Mouse (Mus musculus): ENCODE measurements at regions not wholly inside any gene's neighbourhood (a gene's known extent, or its start where the extent isn't known, plus 50 kb on each side); places are given as distances from the start of the nearest gene placed in this dataset.
"Not testable (repeated sequence)": the region's sequence is repeated elsewhere in the genome, so short reads cannot be mapped to it uniquely, and the experiment has no call there.

DNA sequence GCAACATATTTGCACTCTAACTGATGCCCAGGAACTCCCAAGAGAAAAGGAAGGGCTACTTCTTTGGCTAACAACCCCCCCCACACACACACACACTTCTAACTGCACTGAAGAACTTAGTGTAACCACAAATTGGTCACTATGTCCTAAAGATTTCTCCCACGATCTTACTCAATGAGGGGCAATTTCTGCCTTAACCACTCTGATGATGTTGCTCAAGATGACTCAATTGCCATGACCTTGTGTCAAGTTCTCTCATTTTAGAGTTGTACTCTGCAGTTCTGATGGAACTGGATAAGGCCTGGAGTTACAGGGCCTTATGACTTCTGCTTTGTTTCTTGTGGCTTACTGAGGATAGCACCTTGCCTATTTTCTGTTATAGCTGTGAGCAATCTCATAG is 81.7 kb downstream of the Sem1 start:
- no peak overlapping the region for H3K9ac ChIP-seq
- H3K4me2 ChIP-seq = no peak overlapping the region
- H3K27ac ChIP-seq = no peak overlapping the region
- ATAC-seq (replicated peaks; ENCODE audit: insufficient number of reproducible peaks, insufficient read depth, low FRiP score, low read depth) = no peak
- no peaks in the 10 kb centered on the region for H3K9me3 ChIP-seq (replicated peaks)
- H3K4me3 ChIP-seq = no peak overlapping the region
- H3K27me3 ChIP-seq = no peaks in the 10 kb centered on the region
- H3K36me3 ChIP-seq = no peaks in the 10 kb centered on the region
- H3K4me1 ChIP-seq (replicated peaks) = no peaks in the 10 kb centered on the region
- WGBS = 74% methylated on average over 1 of the region's 1 CpGs

DNA sequence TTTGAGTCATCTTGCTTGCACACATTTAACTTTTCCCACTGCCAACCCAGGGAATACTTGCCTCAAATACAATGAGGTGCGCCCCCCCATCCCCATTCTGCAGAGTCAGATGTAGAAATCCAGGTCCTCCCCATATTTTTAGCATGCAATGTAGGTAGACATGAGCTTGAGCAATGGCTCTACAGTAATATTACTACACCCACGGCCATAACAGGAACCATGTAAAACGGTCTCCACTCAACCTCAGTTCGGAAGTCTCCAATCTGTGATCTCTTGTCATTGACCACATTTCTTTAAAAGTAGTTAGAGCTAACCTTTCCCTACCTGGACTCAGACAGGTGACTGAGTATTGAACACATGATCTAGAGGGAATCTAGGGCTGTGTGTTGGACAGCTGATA is 82.1 kb downstream of the Sem1 start:
- no peak overlapping the region for H3K27ac ChIP-seq
- H3K4me3 ChIP-seq = no peak overlapping the region
- no peaks in the 10 kb centered on the region for H3K27me3 ChIP-seq
- no peak overlapping the region for H3K9ac ChIP-seq
- 88% methylated on average over 4 of the region's 4 CpGs for WGBS
- no peak overlapping the region for H3K4me2 ChIP-seq
- no peak for ATAC-seq (replicated peaks; ENCODE audit: insufficient number of reproducible peaks, insufficient read depth, low FRiP score, low read depth)
- no peaks in the 10 kb centered on the region for H3K36me3 ChIP-seq
- no peaks in the 10 kb centered on the region for H3K4me1 ChIP-seq (replicated peaks)
- H3K9me3 ChIP-seq (replicated peaks) = no peaks in the 10 kb centered on the region

DNA sequence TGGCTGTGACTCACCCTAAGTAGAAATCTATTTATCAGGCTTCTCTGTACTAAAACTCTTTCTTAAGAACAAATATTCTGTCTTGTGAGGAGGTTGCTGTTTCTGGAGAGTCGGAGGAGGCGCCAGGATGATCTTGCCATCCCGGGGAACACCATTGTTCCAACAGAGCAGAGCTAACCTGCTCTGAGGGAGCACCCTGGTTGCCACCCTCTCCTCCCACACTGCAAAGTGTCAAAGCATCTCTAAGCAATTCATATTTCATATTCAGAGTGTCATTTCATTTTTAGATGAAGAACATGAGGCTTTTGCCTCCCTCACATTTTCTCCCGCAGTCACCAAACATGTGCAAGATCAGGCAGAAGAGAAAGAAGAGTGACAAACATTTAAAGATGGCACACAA is 90.3 kb downstream of the Sem1 start:
- H3K4me2 ChIP-seq = no peak overlapping the region
- no peak overlapping the region for H3K4me3 ChIP-seq
- H3K27me3 ChIP-seq = no peaks in the 10 kb centered on the region
- no peak for ATAC-seq (replicated peaks; ENCODE audit: insufficient number of reproducible peaks, insufficient read depth, low FRiP score, low read depth)
- H3K36me3 ChIP-seq = no peaks in the 10 kb centered on the region
- no peaks in the 10 kb centered on the region for H3K4me1 ChIP-seq (replicated peaks)
- no peaks in the 10 kb centered on the region for H3K9me3 ChIP-seq (replicated peaks)
- 81% methylated on average over 4 of the region's 4 CpGs for WGBS
- H3K27ac ChIP-seq = no peak overlapping the region
- no peak overlapping the region for H3K9ac ChIP-seq

DNA sequence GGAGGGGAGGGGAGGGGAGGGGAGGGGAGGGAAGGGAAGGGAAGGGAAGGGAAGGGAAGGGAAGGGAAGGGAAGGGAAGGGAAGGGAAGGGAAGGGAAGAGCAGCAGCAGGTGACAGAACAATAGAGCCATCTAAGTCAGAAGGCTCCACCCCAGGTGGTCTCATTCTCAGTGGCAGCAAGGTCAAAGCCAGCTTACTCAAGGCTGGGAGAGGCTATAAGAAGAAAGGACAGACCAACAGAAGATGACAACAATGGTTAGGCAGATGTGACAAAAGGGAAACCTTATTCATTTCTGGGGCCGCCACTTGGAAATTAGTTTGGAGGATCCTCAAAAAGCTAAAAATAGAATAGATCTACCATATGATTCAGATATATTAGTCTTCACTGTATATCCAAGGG is 96.9 kb downstream of the Sem1 start:
- H3K9me3 ChIP-seq (replicated peaks); ATAC-seq (replicated peaks; ENCODE audit: insufficient number of reproducible peaks, insufficient read depth, low FRiP score, low read depth); H3K9ac ChIP-seq; H3K36me3 ChIP-seq; H3K27me3 ChIP-seq; H3K27ac ChIP-seq; H3K4me2 ChIP-seq; H3K4me1 ChIP-seq (replicated peaks); H3K4me3 ChIP-seq: not testable (repeated sequence)
- WGBS = 96% methylated on average over 1 of the region's 1 CpGs

DNA sequence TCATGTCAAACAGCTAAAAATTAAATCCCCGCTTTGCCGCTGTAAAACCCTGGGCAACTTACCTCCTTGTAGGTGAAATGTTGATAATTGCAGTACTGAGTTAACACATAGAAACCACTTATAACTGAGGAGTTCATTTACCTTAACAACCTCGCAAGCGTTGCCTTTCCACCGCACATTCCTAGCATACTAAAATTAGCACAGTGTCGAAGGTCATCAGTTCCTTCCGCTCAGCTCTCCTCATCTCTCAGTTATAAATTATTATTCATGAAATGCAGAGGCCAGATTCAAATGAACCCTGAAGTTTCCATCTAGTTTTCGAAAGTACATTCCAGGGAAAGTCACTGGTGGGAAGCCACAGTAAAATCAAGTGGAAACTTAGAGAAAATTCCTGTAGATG is 108.1 kb downstream of the Sem1 start:
- Histone ChIP-seq H3K4me2 (no peak overlapping the region), H3K4me1 (replicated peaks) (peaks cover 6% of the 10 kb centered on the region), H3K27me3 (no peaks in the 10 kb centered on the region), H3K9ac (no peak overlapping the region), H3K27ac (no peak overlapping the region), H3K4me3 (no peak overlapping the region), H3K36me3 (no peaks in the 10 kb centered on the region), H3K9me3 (replicated peaks) (no peaks in the 10 kb centered on the region)
- 38% methylated on average over 8 of the region's 8 CpGs for WGBS
- no peak for ATAC-seq (replicated peaks; ENCODE audit: insufficient number of reproducible peaks, insufficient read depth, low FRiP score, low read depth)

DNA sequence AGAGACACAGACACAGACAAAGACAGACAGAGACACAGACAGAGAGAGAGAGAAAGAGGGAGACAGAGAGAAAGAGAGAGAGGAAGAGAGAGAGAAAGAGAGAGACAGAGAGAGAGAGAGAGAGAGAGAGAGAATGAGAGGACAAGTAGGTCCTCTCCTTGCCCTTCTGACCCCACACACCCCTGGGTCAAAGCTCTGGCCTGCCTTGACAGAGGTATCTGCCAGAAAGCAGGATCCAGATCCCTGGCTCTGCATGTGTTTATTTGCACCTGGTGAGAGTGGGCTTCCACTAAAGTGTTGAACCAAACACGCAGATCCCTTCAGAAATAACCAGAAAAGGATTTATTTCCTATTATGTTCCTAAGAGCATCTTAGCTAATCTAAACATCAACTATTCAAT is 110.9 kb downstream of the Sem1 start:
- no peak overlapping the region for H3K9ac ChIP-seq
- peaks cover 6% of the 10 kb centered on the region for H3K4me1 ChIP-seq (replicated peaks)
- peak overlapping the region; percentile 67 for H3K27ac ChIP-seq
- H3K27me3 ChIP-seq = no peaks in the 10 kb centered on the region
- H3K4me2 ChIP-seq = no peak overlapping the region
- no peak overlapping the region for H3K4me3 ChIP-seq
- no peak for ATAC-seq (replicated peaks; ENCODE audit: insufficient number of reproducible peaks, insufficient read depth, low FRiP score, low read depth)
- WGBS = 40% methylated on average over 1 of the region's 1 CpGs
- no peaks in the 10 kb centered on the region for H3K9me3 ChIP-seq (replicated peaks)
- H3K36me3 ChIP-seq = no peaks in the 10 kb centered on the region

DNA sequence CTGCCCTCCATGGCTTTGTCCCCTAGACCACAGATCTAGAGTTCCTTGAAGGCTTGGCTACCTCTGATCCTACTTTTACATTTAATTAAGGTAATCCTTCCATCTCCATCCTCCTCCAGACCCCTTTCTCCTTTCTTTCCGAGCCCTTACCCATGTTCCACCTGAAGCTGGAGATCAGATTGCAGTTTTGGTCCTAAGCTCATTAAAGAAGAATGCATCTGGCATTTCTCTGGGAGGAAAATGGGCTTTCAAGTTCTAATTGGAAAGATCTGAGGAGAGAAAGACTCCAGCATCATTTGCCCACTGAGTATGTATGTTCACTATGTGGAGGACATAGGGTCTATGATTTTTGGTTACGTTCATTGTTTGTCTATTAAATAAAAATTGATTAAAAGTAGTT is 112.2 kb downstream of the Sem1 start:
- Histone ChIP-seq H3K4me1 (replicated peaks) (peaks cover 6% of the 10 kb centered on the region), H3K27ac (no peak overlapping the region), H3K27me3 (no peaks in the 10 kb centered on the region), H3K4me2 (no peak overlapping the region), H3K36me3 (no peaks in the 10 kb centered on the region), H3K9me3 (replicated peaks) (no peaks in the 10 kb centered on the region), H3K9ac (no peak overlapping the region), H3K4me3 (no peak overlapping the region)
- WGBS = 71% methylated on average over 2 of the region's 2 CpGs
- ATAC-seq (replicated peaks; ENCODE audit: insufficient number of reproducible peaks, insufficient read depth, low FRiP score, low read depth) = no peak

DNA sequence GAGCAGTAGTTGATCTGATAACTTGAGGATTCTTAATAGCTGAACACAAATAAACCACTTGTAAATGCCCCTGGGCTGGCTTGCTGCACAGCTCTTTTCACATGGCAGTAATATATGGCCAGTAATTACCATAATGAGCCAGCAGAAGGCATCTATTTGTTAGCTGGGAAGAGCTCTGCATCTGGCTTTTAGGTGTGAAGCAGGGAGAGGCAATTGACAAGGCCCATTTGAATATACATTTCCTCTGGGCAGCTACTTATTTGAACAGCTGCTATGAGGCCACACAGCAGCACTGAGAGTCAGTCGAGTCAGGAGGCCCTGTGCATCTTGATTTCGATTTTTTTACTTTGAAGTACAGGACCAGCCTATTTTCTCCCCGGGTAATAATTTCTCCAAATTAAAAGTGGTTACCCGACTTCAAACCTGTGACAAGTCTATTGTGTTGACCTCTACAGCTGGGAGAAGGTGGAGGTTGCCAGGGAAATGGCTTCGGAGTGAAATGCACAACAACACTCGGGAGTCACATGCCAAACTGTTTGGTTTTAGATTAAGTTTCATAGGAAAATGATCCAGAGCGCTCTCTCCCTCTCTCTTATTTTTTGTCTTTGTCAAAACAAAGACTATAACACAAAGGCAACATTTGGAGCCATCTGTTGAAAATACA is 114.5 kb downstream of the Sem1 start:
- H3K36me3 ChIP-seq = no peaks in the 10 kb centered on the region
- no peak overlapping the region for H3K9ac ChIP-seq
- H3K4me1 ChIP-seq (replicated peaks) = peaks cover 6% of the 10 kb centered on the region
- WGBS = 45% methylated on average over 7 of the region's 7 CpGs
- no peaks in the 10 kb centered on the region for H3K9me3 ChIP-seq (replicated peaks)
- ATAC-seq (replicated peaks; ENCODE audit: insufficient number of reproducible peaks, insufficient read depth, low FRiP score, low read depth) = no peak
- no peak overlapping the region for H3K27ac ChIP-seq
- no peak overlapping the region for H3K4me3 ChIP-seq
- no peaks in the 10 kb centered on the region for H3K27me3 ChIP-seq
- no peak overlapping the region for H3K4me2 ChIP-seq

DNA sequence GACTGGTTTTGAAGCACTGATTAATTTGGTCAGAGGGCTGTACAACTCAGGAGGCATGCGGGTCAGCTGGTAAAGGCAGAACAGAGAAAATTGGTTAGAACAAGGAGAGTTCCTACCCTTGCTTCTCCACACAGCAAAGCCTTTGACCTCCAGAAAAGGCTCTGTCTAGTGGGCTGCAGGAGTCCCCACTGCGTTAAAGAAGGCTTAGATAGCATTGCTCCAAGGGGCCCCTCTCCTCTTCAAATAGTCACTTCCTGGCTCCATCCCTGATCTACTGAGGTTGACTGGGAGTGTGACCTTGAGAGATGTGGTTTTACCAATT is 118.6 kb downstream of the Sem1 start:
- no peak overlapping the region for H3K4me2 ChIP-seq
- no peak overlapping the region for H3K4me3 ChIP-seq
- no peaks in the 10 kb centered on the region for H3K9me3 ChIP-seq (replicated peaks)
- H3K4me1 ChIP-seq (replicated peaks) = no peaks in the 10 kb centered on the region
- H3K36me3 ChIP-seq = no peaks in the 10 kb centered on the region
- 34% methylated on average over 2 of the region's 2 CpGs for WGBS
- H3K27ac ChIP-seq = no peak overlapping the region
- no peak overlapping the region for H3K9ac ChIP-seq
- no peaks in the 10 kb centered on the region for H3K27me3 ChIP-seq
- ATAC-seq (replicated peaks; ENCODE audit: insufficient number of reproducible peaks, insufficient read depth, low FRiP score, low read depth) = no peak

DNA sequence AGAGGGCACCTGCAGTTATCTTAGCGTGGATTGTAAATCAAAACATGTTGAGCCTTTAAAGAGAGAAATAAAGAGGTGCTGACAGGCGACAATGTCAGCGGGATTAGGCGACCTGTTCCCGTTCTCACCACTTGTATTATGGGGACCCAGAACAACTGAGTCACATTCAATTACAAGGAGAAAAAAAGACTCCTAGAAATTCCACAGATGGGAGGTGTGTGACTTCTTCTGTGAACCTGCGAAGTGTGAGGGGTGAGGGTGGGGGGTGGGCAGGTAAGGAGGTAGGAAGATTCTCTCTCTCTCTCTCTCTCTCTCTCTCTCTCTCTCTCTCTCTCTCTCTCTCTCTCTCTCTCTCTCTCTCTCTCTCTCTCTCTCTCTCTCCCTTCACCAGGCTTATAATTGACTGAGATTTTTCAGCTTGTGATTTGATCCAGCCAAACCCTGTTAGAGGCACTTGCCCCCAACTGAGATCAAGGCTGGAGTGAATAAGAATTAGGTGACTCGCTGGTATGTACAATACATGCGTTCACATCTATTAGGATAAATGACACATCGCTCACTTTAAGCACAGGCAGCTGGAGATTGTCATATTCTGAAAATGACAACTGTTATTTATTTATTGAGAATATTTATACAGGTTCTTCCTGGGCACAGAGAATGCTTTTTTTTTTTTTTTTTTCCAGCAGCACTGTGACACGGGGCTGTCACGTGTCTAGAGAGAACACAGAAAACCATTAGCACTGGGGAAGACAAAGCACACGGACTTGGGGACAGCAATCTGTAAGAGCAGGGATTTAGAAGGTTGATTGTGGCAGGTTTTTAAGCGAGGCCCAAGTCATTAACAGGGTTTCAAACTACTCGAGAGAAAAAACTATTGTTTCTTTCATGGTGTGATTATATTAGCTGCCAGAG is 119.2 kb downstream of the Sem1 start:
- Histone ChIP-seq H3K9ac (no peak overlapping the region), H3K27ac (no peak overlapping the region), H3K4me2 (no peak overlapping the region)

DNA sequence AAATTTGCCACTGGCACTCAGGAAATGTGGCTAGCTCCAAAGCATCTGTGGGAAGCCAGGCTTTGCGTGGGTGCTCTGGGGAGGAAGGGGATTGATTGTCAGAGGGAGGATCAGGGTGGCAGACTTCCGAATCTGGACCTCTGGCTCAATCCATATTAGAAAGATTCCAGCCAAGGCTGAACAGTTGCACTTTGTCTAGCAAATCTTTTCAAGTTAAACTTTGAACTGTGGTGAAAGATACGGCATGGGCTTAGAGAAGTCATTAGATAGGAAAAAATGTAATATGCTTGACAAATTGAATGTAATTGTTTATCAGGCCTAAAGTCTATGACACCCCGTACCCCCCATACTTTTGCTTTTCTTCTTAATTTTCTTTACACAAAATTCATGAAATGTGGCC is 120.7 kb downstream of the Sem1 start:
- H3K9ac ChIP-seq = no peak overlapping the region
- ATAC-seq (replicated peaks; ENCODE audit: insufficient number of reproducible peaks, insufficient read depth, low FRiP score, low read depth) = no peak
- no peaks in the 10 kb centered on the region for H3K36me3 ChIP-seq
- H3K4me1 ChIP-seq (replicated peaks) = no peaks in the 10 kb centered on the region
- H3K27ac ChIP-seq = no peak overlapping the region
- no peak overlapping the region for H3K4me3 ChIP-seq
- H3K4me2 ChIP-seq = no peak overlapping the region
- WGBS = 69% methylated on average over 4 of the region's 4 CpGs
- H3K9me3 ChIP-seq (replicated peaks) = no peaks in the 10 kb centered on the region
- no peaks in the 10 kb centered on the region for H3K27me3 ChIP-seq

More for the DNA sequence above, 119.2 kb downstream of the Sem1 start:
- ATAC-seq (replicated peaks; ENCODE audit: insufficient number of reproducible peaks, insufficient read depth, low FRiP score, low read depth) = no peak
- no peaks in the 10 kb centered on the region for H3K9me3 ChIP-seq (replicated peaks)
- H3K4me1 ChIP-seq (replicated peaks) = no peaks in the 10 kb centered on the region
- WGBS = 34% methylated on average over 14 of the region's 14 CpGs
- H3K36me3 ChIP-seq = no peaks in the 10 kb centered on the region
- no peak overlapping the region for H3K4me3 ChIP-seq
- no peaks in the 10 kb centered on the region for H3K27me3 ChIP-seq

DNA sequence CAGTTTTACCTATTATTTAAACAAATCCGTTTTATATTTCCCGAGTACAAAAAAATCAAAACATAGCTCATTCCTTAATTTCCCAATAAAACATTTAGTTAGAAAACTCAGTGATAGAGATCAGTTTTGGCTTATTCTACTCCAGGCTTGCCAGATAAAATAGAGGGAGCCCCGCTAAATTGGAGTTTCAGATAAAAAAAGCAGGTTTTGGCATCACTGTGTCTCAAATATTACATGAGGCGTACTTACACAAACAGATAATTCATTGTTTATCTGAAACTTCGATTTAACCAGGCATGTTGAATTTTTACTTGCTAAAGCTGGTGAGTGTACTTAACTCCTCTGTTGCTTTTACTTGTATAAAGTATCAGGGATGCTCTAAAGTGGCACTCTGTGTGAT is 121.5 kb downstream of the Sem1 start:
- Histone ChIP-seq H3K4me1 (replicated peaks) (no peaks in the 10 kb centered on the region), H3K4me3 (no peak overlapping the region), H3K4me2 (no peak overlapping the region), H3K36me3 (no peaks in the 10 kb centered on the region), H3K27ac (no peak overlapping the region), H3K27me3 (no peaks in the 10 kb centered on the region), H3K9ac (no peak overlapping the region), H3K9me3 (replicated peaks) (no peaks in the 10 kb centered on the region)
- no peak for ATAC-seq (replicated peaks; ENCODE audit: insufficient number of reproducible peaks, insufficient read depth, low FRiP score, low read depth)
- 73% methylated on average over 5 of the region's 5 CpGs for WGBS

All from heart, embryonic 15.5 days (tissue).